13 mouse cellular contexts compared by ENCODE assay signal in the genomic region with DNA sequence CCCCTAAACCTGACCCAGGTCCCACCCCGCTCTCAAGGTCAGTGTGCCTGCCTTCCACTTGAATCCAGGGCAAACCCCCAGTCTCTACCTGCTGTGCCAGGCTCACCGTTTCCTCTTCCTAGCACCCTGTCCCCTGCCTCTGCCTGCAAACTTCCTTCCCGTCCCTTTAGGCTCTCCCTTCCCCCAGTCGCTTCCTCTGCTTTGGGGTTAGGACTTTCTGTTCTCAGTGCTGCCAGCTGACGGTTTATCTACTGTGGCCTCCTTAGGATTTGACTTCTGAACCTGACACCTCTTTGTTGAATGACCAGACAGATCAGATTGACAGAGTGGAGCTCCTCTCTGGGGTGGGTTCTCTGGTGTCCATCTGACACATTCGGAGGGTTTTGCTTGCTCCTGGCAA. TPM values are rescaled to one million over a fixed set of nuclear protein-coding genes. Genes with fewer than 3 reads are reported as not detected.
DNase-seq lines count a peak whose midpoint lies in the region; ATAC-seq lines count a peak whose summit lies in the region.
"Had no signal": no experiment of that assay in that cellular context is flagged by ENCODE, and none has a peak within 500 bp of the region (broad histone marks: within the 10 kb centered on the region; RNA-seq: fewer than 3 reads in every experiment).

No protein-coding gene starts in this region.

- no peak for DNase-seq in heart, embryonic 10.5 days (ENCODE audit: low spot score)
- no peak for DNase-seq in heart, postnatal 36 days
- no peak for DNase-seq in embryonic facial prominence, embryonic 10.5 days (ENCODE audit: low spot score)
- DNase-seq in kidney, postnatal 25 days = peak; percentile 49 to 76
- no peak for DNase-seq in gastrocnemius, adult 18-20 months (ENCODE audit: low spot score)
- no peak for DNase-seq in cerebellum, postnatal 25 days
- DNase-seq: adrenal gland, postnatal 25 days; cerebellum, adult 2 months had no signal

- intact Hi-C loops in heart, postnatal 36 days (cut with DNase I) = no loop called here

- H3K27me3 ChIP-seq in heart, embryonic 10.5 days (ENCODE audit: insufficient read depth, poor library complexity, severe bottlenecking) = peaks cover 33% of the 10 kb centered on the region
- peaks cover 51% of the 10 kb centered on the region for H3K27me3 ChIP-seq in embryonic facial prominence, embryonic 10.5 days (replicated peaks; ENCODE audit: low read depth, poor library complexity, severe bottlenecking)
- H3K27me3 ChIP-seq: hindbrain, embryonic 15.5 days; midbrain, embryonic 15.5 days had no signal

- peak overlapping the region; percentile 63 for H3K27ac ChIP-seq in heart, embryonic 10.5 days
- peak overlapping the region; percentile 7; the same call in 1 of the 2 replicates for H3K27ac ChIP-seq in embryonic facial prominence, embryonic 10.5 days (replicated peaks)
- H3K27ac ChIP-seq: hindbrain, embryonic 15.5 days; limb, embryonic 12.5 days; midbrain, embryonic 15.5 days had no signal

- no peaks in the 10 kb centered on the region for H3K36me3 ChIP-seq in heart, embryonic 10.5 days
- H3K36me3 ChIP-seq in embryonic facial prominence, embryonic 10.5 days (replicated peaks) = no peaks in the 10 kb centered on the region
- H3K36me3 ChIP-seq: hindbrain, embryonic 15.5 days; limb, embryonic 12.5 days; midbrain, embryonic 15.5 days had no signal

- no peak overlapping the region for H3K4me3 ChIP-seq in heart, embryonic 10.5 days
- H3K4me3 ChIP-seq in embryonic facial prominence, embryonic 10.5 days = no peak overlapping the region
- H3K4me3 ChIP-seq: hindbrain, embryonic 15.5 days; limb, embryonic 12.5 days; midbrain, embryonic 15.5 days had no signal

- WGBS in heart, embryonic 10.5 days = 24% methylated on average over 6 of the region's 6 CpGs
- WGBS in embryonic facial prominence, embryonic 10.5 days = 38% methylated on average over 6 of the region's 6 CpGs

- no peaks in the 10 kb centered on the region for H3K9me3 ChIP-seq in heart, embryonic 10.5 days
- no peaks in the 10 kb centered on the region for H3K9me3 ChIP-seq in embryonic facial prominence, embryonic 10.5 days
- H3K9me3 ChIP-seq: hindbrain, embryonic 15.5 days; limb, embryonic 12.5 days; midbrain, embryonic 15.5 days had no signal

- ATAC-seq in megakaryocyte, adult 5-6 weeks (ENCODE audit: poor library complexity, severe bottlenecking) = peak; percentile 77
- ATAC-seq in monocyte, adult 5-6 weeks (replicated peaks; ENCODE audit: insufficient number of reproducible peaks, low FRiP score, low TSS enrichment, poor library complexity, severe bottlenecking) = no peak
- ATAC-seq: midbrain, embryonic 15.5 days had no signal

- peaks cover 40% of the 10 kb centered on the region for H3K4me1 ChIP-seq in heart, embryonic 10.5 days
- H3K4me1 ChIP-seq in embryonic facial prominence, embryonic 10.5 days = peaks cover 37% of the 10 kb centered on the region

RNA-seq across cellular contexts. Expression of a gene that starts 12.8 kb away (rescaled TPM):
- polyA plus RNA-seq in heart, embryonic 10.5 days (2016; fragmentation: Nextera tagmentation; extraction: Ambion mirVana) = 838 and 1,170 TPM in 2 replicates
- 10 to 100 TPM; 28.4 to 28.9 TPM for total RNA-seq in heart, postnatal 36 days (2021)
- 2,394 and 2,556 TPM in 2 replicates for polyA plus RNA-seq in embryonic facial prominence, embryonic 10.5 days (2016; fragmentation: Nextera tagmentation; extraction: Ambion mirVana)
- total RNA-seq in megakaryocyte, adult 5-6 weeks (2015) = 563 and 570 TPM in 2 replicates
- 790 and 821 TPM in 2 replicates for total RNA-seq in megakaryocyte, adult 5-6 weeks (2017)
- 17.1 to 48.5 TPM (median 25.0 TPM) in 3 replicates for total RNA-seq in monocyte, adult 5-6 weeks (2017)
- 1 to 10 TPM; 2.5 to 3.5 TPM for total RNA-seq in gastrocnemius, adult 18-20 months (2021)

RNA-seq across cellular contexts. Expression of a gene that starts 41.2 kb away (rescaled TPM):
- polyA plus RNA-seq in heart, embryonic 10.5 days (2016; fragmentation: Nextera tagmentation; extraction: Ambion mirVana) = 7.8 and 14.5 TPM in 2 replicates
- 10 to 100 TPM; 19.0 to 24.0 TPM for total RNA-seq in heart, postnatal 36 days (2021)
- 1.2 and 2.1 TPM in 2 replicates for polyA plus RNA-seq in embryonic facial prominence, embryonic 10.5 days (2016; fragmentation: Nextera tagmentation; extraction: Ambion mirVana)
- total RNA-seq in megakaryocyte, adult 5-6 weeks (2015) = 10.7 and 11.7 TPM in 2 replicates
- total RNA-seq in megakaryocyte, adult 5-6 weeks (2017) = 17.0 and 17.6 TPM in 2 replicates
- total RNA-seq in monocyte, adult 5-6 weeks (2017) = 2.3 to 9.8 TPM (median 5.0 TPM) in 3 replicates
- 1 to 10 TPM; 2.9 to 4.4 TPM for total RNA-seq in gastrocnemius, adult 18-20 months (2021)

RNA-seq across cellular contexts. Expression of a gene that starts 55.5 kb away (rescaled TPM):
- 16.1 and 17.2 TPM in 2 replicates for polyA plus RNA-seq in heart, embryonic 10.5 days (2016; fragmentation: Nextera tagmentation; extraction: Ambion mirVana)
- total RNA-seq in heart, postnatal 36 days (2021) = under 1 TPM in 1 of 2 experiments, not detected in 1; 0.22 TPM
- 28.2 and 28.6 TPM in 2 replicates for polyA plus RNA-seq in embryonic facial prominence, embryonic 10.5 days (2016; fragmentation: Nextera tagmentation; extraction: Ambion mirVana)
- total RNA-seq in megakaryocyte, adult 5-6 weeks (2015) = 3.7 and 3.9 TPM in 2 replicates
- total RNA-seq in megakaryocyte, adult 5-6 weeks (2017) = 12.6 and 17.0 TPM in 2 replicates
- not detected in 3 replicates for total RNA-seq in monocyte, adult 5-6 weeks (2017)
- total RNA-seq in gastrocnemius, adult 18-20 months (2021) = not detected

RNA-seq across cellular contexts. Expression of a gene that starts 59.2 kb away (rescaled TPM):
- 8.0 and 9.6 TPM in 2 replicates for polyA plus RNA-seq in heart, embryonic 10.5 days (2016; fragmentation: Nextera tagmentation; extraction: Ambion mirVana)
- total RNA-seq in heart, postnatal 36 days (2021) = 1 to 10 TPM; 6.8 to 8.0 TPM
- 7.0 and 8.3 TPM in 2 replicates for polyA plus RNA-seq in embryonic facial prominence, embryonic 10.5 days (2016; fragmentation: Nextera tagmentation; extraction: Ambion mirVana)
- total RNA-seq in megakaryocyte, adult 5-6 weeks (2015) = 4.6 and 5.9 TPM in 2 replicates
- total RNA-seq in megakaryocyte, adult 5-6 weeks (2017) = 5.5 and 6.3 TPM in 2 replicates
- total RNA-seq in monocyte, adult 5-6 weeks (2017) = 0.64 to 3.8 TPM (median 1.5 TPM) in 3 replicates
- 1 to 10 TPM; 2.5 to 2.6 TPM for total RNA-seq in gastrocnemius, adult 18-20 months (2021)

Comparison
In these comparisons a context has a peak if more than half of its experiments do, and no peak if none do; other contexts are left out.
1. DNase-seq: peak in kidney, postnatal 25 days (2 of 2); none in heart, embryonic 10.5 days (single experiment), heart, postnatal 36 days (0 of 2), embryonic facial prominence, embryonic 10.5 days (single experiment), gastrocnemius, adult 18-20 months (single experiment) and cerebellum, postnatal 25 days (0 of 2).
2. RNA of a gene that starts 12.8 kb away (total RNA-seq): 563 to 821 TPM in megakaryocyte, adult 5-6 weeks; 28.4 to 28.9 TPM in heart, postnatal 36 days, 17.1 to 48.5 TPM in monocyte, adult 5-6 weeks and 2.5 to 3.5 TPM in gastrocnemius, adult 18-20 months; every median in the first group is over 10 times any median in the second.